Mouse (Mus musculus) bone marrow macrophage, adult 2 months (primary cell): ENCODE results near the gene Grin2a.

ENCODE experiments used
- CTCF ChIP-seq: IDR thresholded peaks from 2 replicates; pipeline ENCODE4 v1.5.1; 2012; ENCODE audit warnings: low read depth, mild to moderate bottlenecking, low read length, moderate library complexity
- POLR2A ChIP-seq: IDR thresholded peaks from 2 replicates; pipeline ENCODE4 v1.6.1; 2012; ENCODE audit warnings: mild to moderate bottlenecking, low read depth, low read length, borderline replicate concordance

DNA sequence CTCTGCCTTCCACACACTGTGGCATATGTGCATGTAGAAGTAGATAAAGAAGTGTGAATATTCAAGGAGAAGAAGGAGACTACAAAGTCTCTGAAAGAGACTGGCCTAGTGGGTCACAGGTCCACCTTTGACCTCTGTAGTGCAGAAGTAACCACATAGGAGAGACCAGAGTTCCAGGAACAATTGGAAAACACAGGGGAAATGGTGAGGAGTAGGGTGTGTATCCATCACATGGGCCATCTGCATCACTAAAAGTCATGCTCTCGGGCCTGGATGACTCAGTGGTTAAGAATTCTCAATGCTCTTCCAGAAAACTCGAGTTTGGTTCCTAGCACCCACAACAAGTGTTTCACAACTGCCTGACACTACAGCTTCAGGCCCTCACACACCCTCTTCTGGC lies 285.4 kb downstream of the Grin2a start:
- TF ChIP-seq CTCF = no peak
- no peak for TF ChIP-seq POLR2A
